Mouse (Mus musculus): ENCODE measurements at regions not wholly inside any gene's neighbourhood (a gene's known extent, or its start where the extent isn't known, plus 50 kb on each side); places are given as distances from the start of the nearest gene placed in this dataset.

GRCm38 (mm10) chr1:138371474-138371873 is 97.9 kb downstream of the Atp6v1g3 start:
- TF ChIP-seq CTCF (IDR thresholded peaks at IDR 0.05; ENCODE audit: low read depth) (no peak), EP300 (optimal IDR thresholded peaks at IDR 0.05) (no peak)

Measured in stomach, postnatal 0 days (tissue).